Mouse (Mus musculus) left cerebral cortex, postnatal 4 days (tissue): ENCODE results near the gene Olfr315. TPM values are rescaled to one million over a fixed set of nuclear protein-coding genes. Genes with fewer than 3 reads are reported as not detected.
"Not testable (repeated sequence)": the region's sequence is repeated elsewhere in the genome, so short reads cannot be mapped to it uniquely, and the experiment has no call there.

ENCODE experiments used
- DNase-seq: peaks from one replicate; pipeline ENCODE4 v3.0.0-alpha.2; 2022
- intact Hi-C: fragments of 180-260 bp; cut with DNase I; formaldehyde crosslinking; loops from one replicate; pipeline ENCODE4 v1.15.1; 2025
- total RNA-seq, 2 experiments: library from RNA; stranded (reverse); gene quantifications; 2 replicates each; pipeline ENCODE4 v1.2.3; 2021

Gene Olfr315
- total RNA-seq, result not detected

GRCm38 (mm10) chr11:58772888-58773287 is at the start of gene Olfr315:
Olfr315 (plus strand) TSS chr11:58773188.
- DNase-seq, result no peak
- intact Hi-C loops, result no loop called here

- intact Hi-C loops, result no loop called here
- DNase-seq, result no peak
Measured at GRCm38 (mm10) chr11:58723914-58724313, 49.1 kb upstream of the Olfr315 start, which contains the start of gene Olfr318. Olfr318 (minus strand) TSS chr11:58724014.

DNA sequence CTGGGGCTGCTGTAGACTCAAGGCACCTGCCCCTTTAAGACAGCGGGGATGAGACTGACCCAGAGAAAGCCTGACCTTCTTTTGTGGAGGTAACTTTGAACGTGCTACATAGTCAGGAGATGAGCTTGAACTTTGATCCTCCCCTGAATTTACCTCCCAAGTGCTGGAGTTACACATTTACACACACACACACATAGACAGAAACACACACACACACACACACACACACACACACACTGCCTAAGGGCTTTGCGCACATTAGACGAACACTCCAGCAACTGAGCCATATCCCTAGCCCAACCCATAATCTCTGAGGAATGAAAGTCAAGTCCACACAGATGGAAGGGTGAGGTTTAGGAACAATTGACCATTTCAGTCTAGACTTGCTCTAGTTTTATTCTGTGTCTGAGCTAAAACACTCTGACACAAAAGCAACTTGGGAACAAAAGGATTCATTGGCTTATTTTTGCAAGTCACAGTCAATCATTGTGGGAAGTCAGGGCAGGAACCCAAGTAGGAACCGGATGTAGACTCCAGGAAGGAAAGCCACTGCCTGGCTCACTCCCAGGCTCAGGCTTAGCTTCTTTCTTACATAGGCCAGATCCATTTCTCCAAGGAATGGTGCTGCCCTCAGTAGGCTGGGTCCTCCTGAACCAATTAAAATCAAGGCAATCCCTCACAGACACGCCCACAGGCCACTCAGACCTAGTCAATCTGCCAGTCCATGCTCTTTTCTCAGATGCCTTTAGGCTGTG is 44.9 kb upstream of the Olfr315 start:
- DNase-seq, intact Hi-C loops: not testable (repeated sequence)

DNA sequence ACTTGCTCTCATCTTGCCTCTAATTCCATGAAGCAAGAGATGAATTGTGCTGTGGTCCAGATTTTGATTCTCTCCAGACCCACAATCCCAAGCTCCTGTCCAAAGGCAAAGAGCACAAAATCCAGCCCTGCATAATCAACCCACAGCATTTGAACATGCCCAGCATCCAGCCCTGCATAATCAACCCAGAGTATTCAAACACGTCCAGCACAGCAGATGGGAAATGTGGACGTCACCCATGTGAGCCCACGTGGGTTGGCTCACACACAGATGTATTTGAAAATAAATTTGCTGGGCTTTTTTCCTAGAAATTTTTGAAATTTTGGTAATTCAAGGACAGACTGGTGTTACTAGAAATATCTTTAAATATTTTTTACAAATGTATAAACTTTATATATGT is 39.6 kb upstream of the Olfr315 start:
- DNase-seq, result peak; percentile 24
- intact Hi-C loops, result no loop called here

DNA sequence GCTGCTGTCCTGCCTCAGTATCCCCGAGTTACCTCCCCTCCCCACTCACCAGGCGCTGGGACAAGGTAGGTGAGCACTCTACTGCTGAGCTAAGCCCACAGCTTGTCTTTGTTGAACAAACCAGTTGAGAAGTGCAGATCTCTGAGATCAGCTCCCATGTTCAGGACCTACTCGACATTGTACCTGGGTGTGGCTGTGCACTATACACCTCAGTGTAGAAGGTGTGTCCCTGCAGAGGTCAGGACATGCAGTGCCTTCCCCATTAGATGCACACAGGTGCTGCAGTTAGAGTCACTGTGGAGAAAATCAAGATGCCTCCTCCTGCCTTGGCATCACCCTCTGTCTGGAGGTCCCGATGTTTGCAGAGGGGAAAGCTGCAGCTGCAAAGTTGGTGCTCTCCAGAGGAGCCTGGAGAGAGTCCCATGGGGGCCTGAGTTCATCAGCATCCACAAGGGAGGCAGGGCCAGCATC is 34.2 kb upstream of the Olfr315 start, which contains the start of gene Olfr317:
Gene Olfr317 (minus strand): TSS at position 421 of the 471 bp plus-strand sequence.
- no peak for DNase-seq
- intact Hi-C loops, result no loop called here

DNA sequence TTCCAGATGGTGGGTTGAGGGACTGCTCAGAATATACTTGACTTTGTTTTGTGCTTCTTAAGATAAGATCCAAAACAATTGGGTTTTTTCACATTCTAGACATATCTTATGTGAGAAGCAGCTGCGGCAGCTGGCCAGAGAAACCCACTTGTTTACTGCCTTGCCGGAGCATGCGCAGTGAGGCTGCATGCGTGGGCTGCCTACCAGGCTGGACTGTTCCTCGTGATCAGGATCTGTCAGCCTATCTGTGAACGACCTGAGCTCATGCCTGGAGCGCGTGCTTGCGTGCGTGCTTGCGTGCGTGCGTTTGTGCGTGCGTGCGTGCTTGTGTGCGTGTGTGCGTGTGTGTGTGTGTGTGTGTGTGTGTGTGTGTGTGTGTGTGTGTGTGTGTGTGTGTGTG is 21.9 kb upstream of the Olfr315 start:
- DNase-seq, intact Hi-C loops: not testable (repeated sequence)

GRCm38 (mm10) chr11:58752434-58752833 is 20.6 kb upstream of the Olfr315 start, which contains the start of gene Olfr316:
Olfr316 (plus strand) TSS chr11:58752734.
- no peak for DNase-seq
- intact Hi-C loops, result no loop called here

DNA sequence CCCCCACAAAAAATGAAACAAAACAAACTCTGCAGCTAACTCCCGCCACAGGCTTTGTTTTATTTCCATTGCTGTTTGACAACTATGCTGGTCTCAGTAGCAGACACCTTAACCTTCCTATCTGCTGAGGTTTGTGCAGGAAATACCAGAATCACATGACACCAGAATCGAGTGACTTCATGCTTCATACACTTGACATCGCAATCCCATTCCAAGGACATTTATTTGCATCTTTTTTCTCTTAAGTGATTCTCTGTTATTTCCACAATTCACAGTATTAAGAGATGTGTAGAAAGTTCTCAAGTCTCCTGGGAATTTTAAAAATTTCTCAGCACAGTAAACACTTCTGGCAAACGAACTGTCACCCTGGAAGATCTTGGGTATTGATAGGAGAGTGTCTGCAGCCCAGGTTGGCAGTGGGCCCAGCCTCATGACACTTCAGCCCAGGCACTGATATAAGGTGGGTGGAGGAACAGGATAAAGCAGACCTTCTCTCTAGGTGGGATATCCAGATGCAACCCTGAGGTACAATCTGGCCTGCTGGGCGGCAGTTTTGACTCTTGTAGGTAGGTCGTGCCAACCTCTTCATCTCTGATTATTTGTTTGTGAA is 9.6 kb downstream of the Olfr315 start, which contains the start of gene Olfr314:
Gene Olfr314 (plus strand): TSS at position 473 of the 610 bp plus-strand sequence.
- no peak for DNase-seq
- intact Hi-C loops, result no loop called here

GRCm38 (mm10) chr11:58784182-58784581 is 11.2 kb downstream of the Olfr315 start:
- intact Hi-C loops, result no loop called here
- DNase-seq, result no peak

DNA sequence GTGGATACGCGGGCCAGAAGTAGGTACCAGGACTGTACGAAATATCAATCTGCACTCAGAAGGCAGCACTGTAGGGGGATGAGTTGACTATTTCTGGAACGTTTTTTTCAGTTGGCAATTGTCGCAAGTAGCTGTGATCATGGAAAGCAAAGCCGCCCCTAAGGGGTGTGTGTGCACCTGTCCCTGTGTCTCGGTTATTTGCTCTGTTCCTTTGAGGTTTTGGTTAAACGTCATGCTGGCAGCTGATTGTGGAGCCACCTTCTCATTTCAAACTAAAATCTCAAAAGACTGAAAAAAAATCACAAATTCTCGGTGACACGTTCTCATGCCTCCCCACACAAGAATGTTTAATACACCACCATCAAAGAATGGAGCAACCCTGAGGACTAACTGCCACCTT is 14.7 kb downstream of the Olfr315 start:
- intact Hi-C loops, result no loop called here
- no peak for DNase-seq

GRCm38 (mm10) chr11:58788346-58788745 is 15.4 kb downstream of the Olfr315 start:
- no peak for DNase-seq
- intact Hi-C loops, result no loop called here

DNA sequence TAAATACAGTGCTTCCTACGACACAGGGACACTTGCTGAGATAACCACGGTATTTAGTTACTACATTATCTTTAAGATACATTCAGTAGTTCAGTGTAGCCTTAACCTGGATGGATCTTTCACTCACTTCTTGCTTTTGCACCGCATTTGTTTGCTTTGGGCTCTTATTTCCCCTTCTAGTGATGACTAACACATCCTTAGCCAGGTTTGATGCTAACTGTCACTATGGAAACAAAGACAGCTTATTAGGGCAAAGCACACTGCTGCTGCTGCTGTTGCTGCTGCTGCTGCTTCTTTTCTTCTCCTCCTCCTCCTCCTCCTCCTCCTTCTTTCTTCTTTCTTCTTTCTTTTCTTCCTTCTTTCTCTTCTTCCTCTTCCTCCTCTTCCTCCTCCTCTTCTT is 16.5 kb downstream of the Olfr315 start:
- intact Hi-C loops, result no loop called here
- no peak for DNase-seq

DNA sequence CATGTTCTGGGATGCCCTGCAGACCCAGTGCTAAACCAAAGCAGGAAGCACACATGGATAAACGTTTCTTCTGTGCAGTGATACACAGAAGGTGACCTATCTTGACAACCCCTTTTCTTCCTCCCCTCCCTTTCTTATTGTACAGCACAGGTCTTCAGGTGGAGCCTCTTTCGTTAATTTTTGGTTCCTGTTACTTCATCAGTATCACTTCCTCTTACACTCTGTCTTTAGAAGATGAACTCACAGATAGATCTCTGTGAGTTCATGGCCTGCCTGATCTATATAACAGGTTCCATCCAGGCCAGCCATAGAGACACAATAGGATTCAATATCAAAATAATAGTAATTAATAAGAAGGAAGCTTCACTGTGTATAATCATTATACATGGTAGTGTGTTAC is 17.1 kb downstream of the Olfr315 start:
- no peak for DNase-seq
- intact Hi-C loops, result no loop called here

DNA sequence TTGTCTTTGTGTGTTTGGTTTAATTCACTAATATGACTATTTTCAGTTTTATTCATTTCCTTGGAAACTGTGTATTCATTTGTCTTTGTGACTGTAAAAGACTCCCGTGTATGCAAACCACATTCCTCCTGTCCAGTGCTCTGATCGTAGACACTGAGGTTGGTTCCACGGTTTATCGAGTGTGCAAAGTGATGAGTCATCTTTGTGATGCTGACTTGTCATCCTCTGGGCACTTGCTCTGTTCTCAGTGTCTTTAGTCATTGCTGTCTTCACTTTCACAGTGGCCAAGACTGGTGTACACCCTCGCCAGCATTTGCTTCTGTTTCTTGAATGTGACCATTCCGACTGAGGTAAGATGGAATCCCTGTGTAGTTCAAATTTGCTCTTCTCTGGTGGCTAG is 17.7 kb downstream of the Olfr315 start:
- DNase-seq, result no peak
- intact Hi-C loops, result no loop called here

DNA sequence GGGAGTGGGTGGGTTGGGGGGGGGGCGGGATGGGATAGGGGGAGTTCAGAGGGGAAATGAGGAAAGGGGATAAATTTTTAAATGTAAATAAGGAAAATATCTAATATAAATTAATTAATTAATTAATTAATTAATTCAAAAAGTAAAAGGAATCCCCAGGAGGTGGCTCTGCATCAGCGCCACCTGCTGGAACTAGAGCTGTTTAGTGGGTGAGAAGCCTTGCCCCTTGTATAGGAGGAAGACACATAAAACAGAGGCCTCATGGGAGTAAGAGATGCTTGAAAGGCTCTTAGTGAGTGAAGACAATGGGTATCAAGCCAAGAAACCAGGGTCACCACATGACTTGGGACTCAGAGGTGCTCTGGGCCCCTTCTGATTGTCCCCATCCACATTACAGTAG is 22.9 kb downstream of the Olfr315 start:
- intact Hi-C loops, result no loop called here
- no peak for DNase-seq

- intact Hi-C loops, result no loop called here
- no peak for DNase-seq
Measured at GRCm38 (mm10) chr11:58796850-58797249, 23.9 kb downstream of the Olfr315 start.

DNA sequence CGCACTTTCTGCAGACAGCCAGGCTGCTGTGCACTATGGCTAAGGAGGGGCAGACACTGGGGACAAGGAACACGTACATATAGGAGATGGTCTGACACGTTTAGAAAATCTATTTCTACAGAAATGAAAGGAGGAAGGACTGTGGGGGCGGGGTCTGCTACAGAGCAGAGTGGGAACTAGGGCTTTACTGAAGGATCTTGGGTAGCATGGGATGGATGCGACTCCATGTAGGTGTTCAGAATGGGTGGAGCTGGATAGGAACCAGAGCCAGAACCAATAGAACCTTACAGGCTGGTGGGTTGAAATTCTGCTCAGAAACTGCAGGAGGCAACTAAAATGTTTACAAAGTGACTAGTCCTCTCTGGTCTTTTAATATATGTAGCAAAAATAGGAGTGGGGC is 26.8 kb downstream of the Olfr315 start:
- intact Hi-C loops, result no loop called here
- DNase-seq, result no peak

DNA sequence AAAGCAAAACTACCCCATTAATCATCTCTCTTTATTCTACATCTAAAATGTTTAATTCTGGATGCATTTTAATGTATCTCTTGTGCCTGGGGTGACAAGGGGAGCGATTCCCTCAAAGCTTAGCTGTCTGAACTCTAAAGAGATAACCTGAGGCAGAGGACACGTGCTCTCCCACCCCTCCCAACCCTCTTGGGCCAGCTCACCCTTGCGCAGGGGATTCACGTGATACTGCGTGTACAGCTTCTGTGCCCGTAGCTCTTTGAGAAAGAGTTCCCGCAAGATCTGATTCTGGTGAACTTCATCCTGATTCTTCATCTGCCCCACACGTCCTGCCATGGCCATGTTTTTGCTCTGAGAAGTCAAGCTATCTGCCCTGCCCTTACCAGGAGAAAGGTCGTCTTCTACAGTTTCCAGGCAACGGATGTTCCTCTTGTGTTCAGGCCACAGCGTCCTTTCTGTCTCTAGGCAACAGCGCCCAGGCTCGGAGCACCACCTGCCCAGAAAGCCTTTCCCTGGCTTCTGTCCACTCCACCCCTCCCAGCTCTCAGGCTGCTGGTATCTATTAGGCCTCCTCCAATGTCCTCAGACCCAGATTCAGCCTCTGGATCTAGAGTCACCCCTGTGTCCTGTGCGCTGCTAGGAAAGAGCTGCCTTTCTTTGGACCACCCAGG is 28.7 kb downstream of the Olfr315 start, which contains the start of gene Fam183b:
Gene Fam183b (minus strand): TSS at position 403 of the 671 bp plus-strand sequence.
- intact Hi-C loops, result no loop called here
- DNase-seq, result peak; percentile 76

- no peak for DNase-seq
- intact Hi-C loops, result no loop called here
Measured at GRCm38 (mm10) chr11:58803871-58804270, 30.9 kb downstream of the Olfr315 start.

- no peak for DNase-seq
- intact Hi-C loops, result no loop called here
Measured at GRCm38 (mm10) chr11:58804393-58804792, 31.4 kb downstream of the Olfr315 start.

DNA sequence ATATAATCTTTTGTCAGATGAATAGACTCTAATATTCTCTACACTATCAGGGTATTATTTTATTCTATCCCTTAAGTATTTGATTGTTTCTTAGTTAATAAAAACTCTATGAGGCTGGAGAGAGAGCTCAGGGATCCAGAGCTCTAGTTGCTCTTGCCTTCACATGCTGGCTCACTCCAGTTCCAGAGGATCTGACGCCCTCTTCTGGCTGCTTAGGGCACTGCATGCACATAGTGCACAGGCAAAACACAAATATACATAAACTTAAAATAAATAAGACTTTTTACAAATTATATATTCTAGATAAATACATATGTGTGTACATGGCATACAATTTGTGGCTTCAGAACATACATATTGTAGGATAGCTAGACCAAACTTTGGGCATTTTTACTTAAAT is 39.0 kb downstream of the Olfr315 start:
- no peak for DNase-seq
- intact Hi-C loops, result no loop called here
